Mouse (Mus musculus) thymus, adult 2 months (tissue): ENCODE measurements around the gene Arhgdia.

ENCODE experiments used
- CTCF ChIP-seq: fragments of 200-500 bp; IDR thresholded peaks from 2 replicates; pipeline ENCODE4 v1.5.1; 2012; ENCODE audit warnings: mild to moderate bottlenecking, control low read depth, low read length, moderate library complexity, borderline replicate concordance; ENCODE audit not compliant: control insufficient read depth, poor library complexity, insufficient read depth; ENCODE audit errors: extremely low read depth
- POLR2A ChIP-seq: fragments of 200-500 bp; IDR thresholded peaks from 2 replicates; pipeline ENCODE4 v1.6.1; 2012; ENCODE audit warnings: mild to moderate bottlenecking, low read length, control low read depth, moderate library complexity; ENCODE audit not compliant: control insufficient read depth, poor library complexity, insufficient read depth; ENCODE audit errors: extremely low read depth

DNA sequence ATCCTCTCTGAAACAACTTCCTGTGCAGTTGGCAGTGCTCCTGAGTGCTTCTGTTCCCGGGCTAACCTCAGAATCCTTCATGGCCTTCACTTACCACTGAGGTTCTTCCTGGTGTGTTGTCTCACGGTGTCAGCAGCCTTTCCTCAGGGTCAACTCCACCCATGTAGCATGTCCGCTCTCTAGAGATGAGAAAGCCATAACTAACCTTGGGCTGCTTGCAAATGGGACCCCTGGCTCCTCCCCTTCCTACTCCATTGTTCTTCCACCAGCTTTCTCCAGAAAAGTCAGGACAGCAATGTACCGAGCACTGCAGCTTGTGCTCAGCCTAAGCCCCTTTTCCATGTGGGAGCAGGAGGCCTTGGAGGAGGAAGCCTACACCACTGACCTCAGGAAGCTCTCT lies 25.3 kb upstream of the Arhgdia start:
- TF ChIP-seq POLR2A, result no peak
- TF ChIP-seq CTCF, result no peak
